Mouse (Mus musculus): ENCODE measurements around the gene Sez6l. TPM values are rescaled to one million over a fixed set of nuclear protein-coding genes. Genes with fewer than 3 reads are reported as not detected.

Gene Sez6l
- polyA plus RNA-seq, 1 experiment from 2014 or later, result 16.4 TPM

DNA sequence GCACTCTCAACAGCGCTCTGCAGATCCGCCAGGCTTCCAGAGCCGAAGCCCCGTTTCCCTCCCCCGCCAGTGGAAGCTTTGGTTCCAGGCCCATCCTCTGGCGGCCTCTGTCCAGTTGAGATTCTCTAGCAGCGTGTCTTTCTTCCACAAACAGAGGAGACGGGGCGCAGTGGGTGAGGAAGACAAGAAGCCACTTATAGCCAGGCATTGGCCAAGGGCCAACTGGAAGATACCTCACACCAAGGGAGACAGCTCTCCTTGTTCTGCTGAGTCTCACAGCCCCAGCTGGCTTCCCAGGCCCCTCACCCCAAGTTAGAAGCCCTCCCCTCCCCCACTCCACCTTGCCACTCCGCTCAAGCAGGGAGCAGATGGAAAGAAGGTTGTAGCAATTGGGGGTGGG lies 765 bp upstream of the Sez6l start:
- H3K36me3 ChIP-seq, result no peaks in the 10 kb centered on the region
- 6% methylated on average over 10 of the region's 10 CpGs for WGBS
- peaks cover 31% of the 10 kb centered on the region for H3K4me1 ChIP-seq
- no peak for ATAC-seq (ENCODE audit: low FRiP score, low read depth)
- H3K9ac ChIP-seq (replicated peaks), result no peak overlapping the region
- peak overlapping the region; percentile 54; the same call in 1 of the 2 replicates for H3K4me3 ChIP-seq
- no peaks in the 10 kb centered on the region for H3K9me3 ChIP-seq
- peak overlapping the region; percentile 69 for H3K4me2 ChIP-seq (replicated peaks)
- H3K27me3 ChIP-seq, result peaks cover 91% of the 10 kb centered on the region
- peak overlapping the region; percentile 76 for H3K27ac ChIP-seq (replicated peaks)

DNA sequence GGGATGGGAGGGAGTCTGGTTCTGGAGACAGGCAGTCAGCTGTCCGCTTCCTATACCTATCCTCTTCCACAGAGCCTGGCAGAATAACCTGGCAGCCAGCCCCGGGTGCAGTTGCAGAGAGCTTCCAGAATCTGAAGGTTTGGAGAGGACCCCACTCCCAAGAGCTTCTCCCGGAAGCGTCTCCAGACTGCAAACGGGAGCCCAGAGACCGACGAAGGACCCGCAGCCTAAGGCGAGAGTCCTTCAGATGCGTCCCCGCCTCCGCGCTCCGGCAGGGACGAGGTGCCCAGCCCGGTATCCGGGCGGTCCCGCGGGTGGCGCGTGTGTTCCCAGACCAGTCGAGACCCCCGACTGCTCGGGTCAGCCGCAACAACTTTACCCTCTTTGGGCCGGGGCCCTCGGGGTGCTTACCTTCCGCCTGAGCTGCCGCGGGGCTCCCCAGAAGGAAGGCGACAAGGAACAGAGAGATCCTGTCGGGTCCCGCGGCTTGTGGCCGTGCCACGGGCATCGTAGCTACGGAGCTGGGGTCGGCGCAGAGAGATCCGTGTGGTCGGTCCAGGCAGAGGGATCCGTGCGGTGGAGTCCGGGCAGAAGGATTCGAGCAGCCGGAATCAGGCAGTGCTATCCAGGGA lies 508 bp downstream of the Sez6l start:
- Histone ChIP-seq H3K27me3 (peaks cover 93% of the 10 kb centered on the region), H3K4me2 (replicated peaks) (peak overlapping the region; percentile 69), H3K9ac (replicated peaks) (peak overlapping the region; percentile 63), H3K27ac (replicated peaks) (peak overlapping the region; percentile 76), H3K4me1 (peaks cover 31% of the 10 kb centered on the region), H3K9me3 (no peaks in the 10 kb centered on the region), H3K36me3 (no peaks in the 10 kb centered on the region), H3K4me3 (peak overlapping the region; percentile 54)
- WGBS, result under 1% methylated on average over 48 of the region's 48 CpGs
- ATAC-seq (ENCODE audit: low FRiP score, low read depth), result 0 out of 2 replicates have a peak, but pooled peaks have one; percentile 3

DNA sequence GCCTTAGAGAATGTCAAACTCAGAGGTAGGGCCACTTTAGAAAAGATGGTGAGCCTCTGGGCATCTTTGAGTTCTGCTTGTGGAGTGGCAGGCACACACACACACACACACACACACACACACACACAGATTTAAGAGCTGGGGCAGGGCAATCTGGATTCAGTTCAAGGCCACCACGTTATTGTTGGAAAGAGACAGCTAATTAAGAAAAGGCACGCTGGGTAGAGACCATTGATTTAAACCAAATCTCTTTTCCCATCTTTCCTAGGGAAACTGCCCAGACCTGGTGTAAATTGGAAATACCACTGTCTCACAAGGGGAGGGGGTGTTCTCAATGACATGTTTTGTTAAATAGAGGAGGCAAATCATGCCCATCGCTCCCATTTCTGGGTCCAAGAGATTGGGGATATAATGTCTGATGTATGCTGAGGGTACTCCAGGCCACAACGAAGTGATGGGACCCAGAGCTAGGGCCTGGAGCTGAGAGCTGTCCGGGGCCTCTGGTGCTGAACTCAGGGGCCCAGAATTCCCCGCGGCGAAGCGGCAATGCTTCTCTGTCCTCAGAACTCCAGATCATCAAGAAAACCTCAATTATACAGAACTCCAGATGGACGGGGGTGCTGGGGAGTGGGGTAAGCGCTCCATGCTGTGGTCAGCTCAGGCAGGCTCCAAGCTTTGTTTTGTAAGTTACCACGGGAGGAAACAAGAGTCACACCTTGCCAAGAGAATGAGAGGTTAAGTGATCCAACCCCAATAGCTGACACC lies 1.7 kb downstream of the Sez6l start:
- H3K9me3 ChIP-seq, result no peaks in the 10 kb centered on the region
- H3K4me1 ChIP-seq, result peaks cover 31% of the 10 kb centered on the region
- H3K9ac ChIP-seq (replicated peaks), result peak overlapping the region; percentile 63
- no peak overlapping the region for H3K27ac ChIP-seq (replicated peaks)
- no peak for ATAC-seq (ENCODE audit: low FRiP score, low read depth)
- H3K4me3 ChIP-seq, result peak overlapping the region; percentile 54
- H3K36me3 ChIP-seq, result no peaks in the 10 kb centered on the region
- H3K4me2 ChIP-seq (replicated peaks), result peak overlapping the region; percentile 69
- WGBS, result 9% methylated on average over 12 of the region's 12 CpGs
- peaks cover 82% of the 10 kb centered on the region for H3K27me3 ChIP-seq

DNA sequence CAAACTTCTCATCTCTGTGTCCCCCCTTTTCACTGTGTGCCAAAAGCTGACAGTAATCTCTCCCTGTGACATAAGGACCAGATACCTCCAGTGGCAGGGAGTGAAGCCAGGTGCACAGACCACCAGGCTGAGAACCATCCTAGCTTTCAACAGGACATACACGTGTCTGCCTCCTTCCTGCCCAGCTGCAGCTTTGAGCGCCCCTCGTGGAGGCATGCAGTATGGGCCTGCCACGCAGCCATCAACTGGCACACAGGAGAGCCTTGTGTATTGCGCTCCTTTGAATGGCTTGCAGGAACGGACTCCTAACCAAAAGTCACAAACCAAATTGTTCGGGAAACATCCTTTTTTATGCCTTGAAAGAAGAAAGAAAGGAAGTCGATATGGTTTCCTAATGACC lies 3.1 kb downstream of the Sez6l start:
- peak overlapping the region; percentile 54 for H3K4me3 ChIP-seq
- H3K9me3 ChIP-seq, result no peaks in the 10 kb centered on the region
- ATAC-seq (ENCODE audit: low FRiP score, low read depth), result no peak
- peaks cover 31% of the 10 kb centered on the region for H3K4me1 ChIP-seq
- no peak overlapping the region for H3K9ac ChIP-seq (replicated peaks)
- no peak overlapping the region for H3K27ac ChIP-seq (replicated peaks)
- WGBS, result 7% methylated on average over 8 of the region's 8 CpGs
- H3K4me2 ChIP-seq (replicated peaks), result peak overlapping the region; percentile 69
- H3K27me3 ChIP-seq, result peaks cover 69% of the 10 kb centered on the region
- no peaks in the 10 kb centered on the region for H3K36me3 ChIP-seq

DNA sequence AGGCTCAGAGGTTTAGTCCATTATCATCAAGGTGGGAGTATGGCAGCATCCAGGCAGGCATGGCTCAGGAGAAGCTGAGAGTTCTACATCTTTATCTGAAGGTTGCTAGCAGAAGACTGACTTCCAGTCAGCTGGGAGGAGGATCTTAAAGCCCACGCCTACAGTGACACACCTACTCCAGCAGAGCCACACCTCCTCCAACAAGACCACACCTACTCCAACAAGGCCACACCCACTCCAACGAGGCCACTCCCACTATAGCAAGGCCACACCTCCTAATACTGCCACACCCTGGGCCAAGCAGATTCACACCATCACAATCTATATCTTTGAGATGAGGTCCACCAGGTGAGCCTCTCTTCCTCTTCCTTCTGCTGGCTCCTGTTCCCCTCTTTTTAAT lies 4.8 kb downstream of the Sez6l start:
- H3K36me3 ChIP-seq, result no peaks in the 10 kb centered on the region
- H3K4me3 ChIP-seq, result no peak overlapping the region
- peaks cover 55% of the 10 kb centered on the region for H3K27me3 ChIP-seq
- no peak for ATAC-seq (ENCODE audit: low FRiP score, low read depth)
- no peak overlapping the region for H3K27ac ChIP-seq (replicated peaks)
- no peak overlapping the region for H3K9ac ChIP-seq (replicated peaks)
- peaks cover 18% of the 10 kb centered on the region for H3K4me1 ChIP-seq
- H3K9me3 ChIP-seq, result no peaks in the 10 kb centered on the region
- WGBS, result 61% methylated on average over 2 of the region's 2 CpGs
- H3K4me2 ChIP-seq (replicated peaks), result no peak overlapping the region

DNA sequence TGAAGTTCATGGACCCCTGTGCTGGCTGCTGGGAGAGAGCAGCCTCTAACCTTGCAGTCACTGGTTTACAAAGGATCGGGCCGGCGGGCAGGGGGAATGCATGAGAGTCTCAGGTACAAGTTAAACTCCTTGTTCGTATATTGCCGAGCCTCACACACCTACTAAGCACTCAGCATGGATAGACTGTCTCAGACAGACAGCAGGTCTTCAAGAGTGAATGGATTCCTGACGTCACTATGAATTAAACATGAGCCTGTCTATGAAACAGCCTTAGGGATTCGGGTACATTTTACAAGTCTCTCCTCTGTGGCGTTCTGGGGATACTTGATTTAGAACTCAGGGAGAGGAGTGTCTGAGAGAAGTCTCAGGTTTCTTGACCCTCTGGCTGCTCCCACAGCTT lies 11.5 kb downstream of the Sez6l start:
- Histone ChIP-seq H3K27ac (replicated peaks) (no peak overlapping the region; the same call in 1 of the 2 replicates), H3K4me1 (peaks cover 30% of the 10 kb centered on the region), H3K9ac (replicated peaks) (no peak overlapping the region), H3K4me3 (no peak overlapping the region), H3K9me3 (no peaks in the 10 kb centered on the region), H3K27me3 (peaks cover 20% of the 10 kb centered on the region), H3K36me3 (no peaks in the 10 kb centered on the region), H3K4me2 (replicated peaks) (no peak overlapping the region)
- 42% methylated on average over 8 of the region's 8 CpGs for WGBS
- no peak for ATAC-seq (ENCODE audit: low FRiP score, low read depth)

DNA sequence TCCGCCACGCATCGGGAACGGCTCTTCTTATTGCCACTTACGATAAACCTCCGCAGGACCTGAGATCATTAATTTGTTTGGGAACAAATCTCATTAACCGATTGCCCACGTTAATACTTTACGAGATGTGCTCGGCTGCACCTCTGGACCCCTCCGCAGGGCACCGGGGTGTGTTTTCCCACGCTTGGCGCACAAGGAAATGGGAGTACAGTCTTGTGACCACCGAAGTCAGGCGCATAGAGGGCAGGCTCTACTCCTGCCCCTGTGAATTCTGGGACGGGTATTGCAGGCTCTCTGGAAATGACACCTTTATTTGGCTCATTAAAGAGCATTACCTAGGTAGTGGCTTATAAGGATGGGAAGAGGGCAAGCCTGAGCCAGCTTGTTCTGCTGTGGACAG lies 11.9 kb downstream of the Sez6l start:
- no peak for ATAC-seq (ENCODE audit: low FRiP score, low read depth)
- Histone ChIP-seq H3K9ac (replicated peaks) (no peak overlapping the region), H3K4me2 (replicated peaks) (no peak overlapping the region), H3K4me1 (peaks cover 32% of the 10 kb centered on the region), H3K27me3 (peaks cover 20% of the 10 kb centered on the region), H3K9me3 (no peaks in the 10 kb centered on the region), H3K27ac (replicated peaks) (no peak overlapping the region), H3K4me3 (no peak overlapping the region), H3K36me3 (no peaks in the 10 kb centered on the region)
- 90% methylated on average over 17 of the region's 17 CpGs for WGBS

DNA sequence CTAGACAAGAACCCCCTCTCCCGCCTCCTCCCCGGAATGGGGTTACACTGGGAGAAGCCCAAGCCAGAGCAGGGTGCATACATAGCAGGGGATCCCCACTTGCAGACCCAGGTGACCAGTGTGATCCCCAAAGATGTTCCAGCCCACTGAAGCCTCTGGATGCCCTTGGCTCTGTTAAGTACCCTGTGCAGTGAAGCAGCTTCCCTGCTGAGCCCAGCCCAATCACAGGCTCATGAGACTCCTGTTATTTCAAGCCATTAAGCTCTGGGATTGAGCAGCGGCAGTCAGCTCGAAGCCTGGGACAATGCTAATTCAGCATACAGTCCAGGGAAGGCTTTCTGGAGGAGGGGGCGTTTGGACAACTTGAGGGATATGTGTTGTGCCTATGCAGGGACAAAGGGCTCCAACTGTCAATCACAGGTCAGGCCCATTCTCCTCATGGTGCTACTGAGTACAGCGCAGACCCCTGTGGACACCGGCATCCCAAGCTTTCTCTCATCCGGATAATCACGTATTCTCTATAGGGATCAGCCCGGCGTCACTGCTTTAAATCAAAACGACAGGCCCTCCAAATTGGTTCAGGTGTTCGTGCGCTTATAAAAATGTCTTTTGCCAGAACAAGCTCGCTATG lies 16.0 kb downstream of the Sez6l start:
- peak; percentile 70 for ATAC-seq (ENCODE audit: low FRiP score, low read depth)
- H3K4me1 ChIP-seq, result peaks cover 27% of the 10 kb centered on the region
- H3K27me3 ChIP-seq, result peaks cover 17% of the 10 kb centered on the region
- H3K9me3 ChIP-seq, result no peaks in the 10 kb centered on the region
- no peak overlapping the region for H3K4me3 ChIP-seq
- no peaks in the 10 kb centered on the region for H3K36me3 ChIP-seq
- H3K27ac ChIP-seq (replicated peaks), result peak overlapping the region; percentile 1; the same call in 1 of the 2 replicates
- no peak overlapping the region for H3K9ac ChIP-seq (replicated peaks)
- 28% methylated on average over 15 of the region's 15 CpGs for WGBS
- H3K4me2 ChIP-seq (replicated peaks), result no peak overlapping the region

DNA sequence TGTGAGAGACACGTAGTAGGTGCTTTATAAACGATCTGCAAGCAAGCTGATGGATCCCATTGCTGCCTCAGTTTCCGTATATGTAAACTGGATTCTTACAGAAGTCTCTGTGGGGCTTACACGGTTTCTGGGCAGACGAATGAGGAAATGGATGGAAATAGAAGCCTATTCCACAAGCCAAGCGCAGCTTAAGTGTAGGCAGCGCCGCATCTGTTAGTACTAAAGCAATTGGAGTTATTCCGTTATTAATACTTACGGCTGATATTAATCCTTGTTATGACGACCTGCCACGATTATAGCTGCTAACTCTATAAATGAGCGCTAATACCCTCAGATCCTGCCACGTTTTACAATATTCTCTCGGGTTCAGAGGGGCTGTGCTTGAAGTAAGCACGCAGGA lies 16.8 kb downstream of the Sez6l start:
- no peaks in the 10 kb centered on the region for H3K36me3 ChIP-seq
- H3K27me3 ChIP-seq, result peaks cover 18% of the 10 kb centered on the region
- H3K4me3 ChIP-seq, result no peak overlapping the region
- no peak overlapping the region for H3K4me2 ChIP-seq (replicated peaks)
- WGBS, result 81% methylated on average over 16 of the region's 16 CpGs
- ATAC-seq (ENCODE audit: low FRiP score, low read depth), result no peak
- peaks cover 18% of the 10 kb centered on the region for H3K4me1 ChIP-seq
- no peaks in the 10 kb centered on the region for H3K9me3 ChIP-seq
- no peak overlapping the region for H3K9ac ChIP-seq (replicated peaks)
- no peak overlapping the region for H3K27ac ChIP-seq (replicated peaks)

DNA sequence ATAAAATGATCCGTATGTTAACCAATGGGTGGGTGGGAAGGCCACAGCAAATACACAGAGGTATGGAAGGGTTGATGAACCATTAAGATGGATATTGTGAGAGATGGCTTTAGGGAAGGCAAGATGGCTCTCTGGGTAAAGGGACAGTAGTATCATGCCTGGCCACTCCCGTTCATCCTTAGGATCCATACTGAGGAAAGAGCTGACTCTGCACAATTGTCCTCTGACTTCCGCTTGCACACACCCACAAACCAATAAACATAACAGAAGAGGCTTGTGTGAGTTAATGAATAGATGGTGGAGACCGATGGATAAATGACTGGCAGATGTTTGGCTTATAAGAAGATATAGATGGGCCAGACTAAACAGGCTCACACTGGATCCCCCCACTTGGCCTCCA lies 19.6 kb downstream of the Sez6l start:
- H3K4me3 ChIP-seq, result no peak overlapping the region
- no peak overlapping the region for H3K27ac ChIP-seq (replicated peaks)
- peaks cover 11% of the 10 kb centered on the region; the same call in 1 of the 2 replicates for H3K27me3 ChIP-seq
- WGBS, result 91% methylated on average over 4 of the region's 4 CpGs
- no peak overlapping the region for H3K9ac ChIP-seq (replicated peaks)
- peaks cover 28% of the 10 kb centered on the region for H3K4me1 ChIP-seq
- H3K4me2 ChIP-seq (replicated peaks), result no peak overlapping the region
- no peaks in the 10 kb centered on the region for H3K9me3 ChIP-seq
- no peak for ATAC-seq (ENCODE audit: low FRiP score, low read depth)
- no peaks in the 10 kb centered on the region for H3K36me3 ChIP-seq

DNA sequence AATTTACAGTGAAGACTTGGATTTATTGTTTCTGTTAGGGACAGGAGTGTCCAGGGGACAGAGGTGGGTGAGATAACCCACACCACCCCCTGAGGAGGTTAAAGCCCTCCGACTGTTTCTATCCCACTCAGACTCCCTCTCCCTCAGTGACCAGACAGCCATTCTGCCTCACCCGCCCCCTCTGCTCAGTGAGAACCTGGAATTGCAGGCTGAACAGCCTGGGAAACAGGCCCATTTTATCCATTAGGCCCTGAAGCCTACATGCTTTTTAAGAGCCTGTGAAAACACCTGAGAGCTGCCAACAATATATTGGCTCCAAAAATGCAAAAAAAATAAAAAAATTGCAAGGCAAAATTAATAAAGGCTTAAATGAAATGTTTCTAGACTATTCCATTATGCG lies 20.3 kb downstream of the Sez6l start:
- Histone ChIP-seq H3K9me3 (no peaks in the 10 kb centered on the region), H3K4me1 (peaks cover 32% of the 10 kb centered on the region), H3K36me3 (no peaks in the 10 kb centered on the region), H3K4me3 (no peak overlapping the region), H3K9ac (replicated peaks) (no peak overlapping the region), H3K4me2 (replicated peaks) (no peak overlapping the region), H3K27ac (replicated peaks) (no peak overlapping the region; the same call in 1 of the 2 replicates), H3K27me3 (peaks cover 9% of the 10 kb centered on the region; the same call in 1 of the 2 replicates)
- ATAC-seq (ENCODE audit: low FRiP score, low read depth), result no peak
- WGBS, result 70% methylated on average over 3 of the region's 3 CpGs

DNA sequence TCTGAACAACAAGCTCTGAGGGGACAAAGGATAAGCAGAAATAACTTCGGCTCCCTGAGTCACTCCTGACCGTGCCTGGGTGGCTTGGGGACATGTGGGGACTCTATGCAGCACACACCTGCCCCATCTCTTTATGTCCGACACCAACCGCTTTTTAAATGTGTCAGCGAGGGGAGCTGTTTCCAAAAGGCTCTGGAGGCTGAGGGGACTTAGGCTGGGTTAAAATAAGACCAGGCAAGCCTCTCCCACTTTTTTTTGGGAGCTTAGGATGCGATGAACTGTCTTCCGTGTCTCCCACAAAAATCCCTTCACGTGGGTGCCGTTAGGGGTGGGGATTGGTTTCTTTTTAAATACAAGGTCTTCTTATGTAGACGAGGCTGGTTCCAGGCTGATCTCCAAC lies 22.5 kb downstream of the Sez6l start:
- no peak overlapping the region for H3K4me2 ChIP-seq (replicated peaks)
- peaks cover 9% of the 10 kb centered on the region; the same call in 1 of the 2 replicates for H3K27me3 ChIP-seq
- no peak overlapping the region for H3K4me3 ChIP-seq
- no peak for ATAC-seq (ENCODE audit: low FRiP score, low read depth)
- H3K36me3 ChIP-seq, result no peaks in the 10 kb centered on the region
- no peak overlapping the region for H3K9ac ChIP-seq (replicated peaks)
- no peaks in the 10 kb centered on the region for H3K9me3 ChIP-seq
- 71% methylated on average over 10 of the region's 10 CpGs for WGBS
- peaks cover 28% of the 10 kb centered on the region for H3K4me1 ChIP-seq
- no peak overlapping the region for H3K27ac ChIP-seq (replicated peaks)
